Mouse (Mus musculus): Measurements from ENCODE around the gene Dcaf1. TPM values are rescaled to one million over a fixed set of nuclear protein-coding genes. Genes with fewer than 3 reads are reported as not detected.
A peak's percentile ranks its signal among the peaks of the same experiment; 100 is the strongest.

The Dcaf1 gene
- polyA plus RNA-seq, 1 experiment from 2014 or later, result 19.7 TPM

DNA sequence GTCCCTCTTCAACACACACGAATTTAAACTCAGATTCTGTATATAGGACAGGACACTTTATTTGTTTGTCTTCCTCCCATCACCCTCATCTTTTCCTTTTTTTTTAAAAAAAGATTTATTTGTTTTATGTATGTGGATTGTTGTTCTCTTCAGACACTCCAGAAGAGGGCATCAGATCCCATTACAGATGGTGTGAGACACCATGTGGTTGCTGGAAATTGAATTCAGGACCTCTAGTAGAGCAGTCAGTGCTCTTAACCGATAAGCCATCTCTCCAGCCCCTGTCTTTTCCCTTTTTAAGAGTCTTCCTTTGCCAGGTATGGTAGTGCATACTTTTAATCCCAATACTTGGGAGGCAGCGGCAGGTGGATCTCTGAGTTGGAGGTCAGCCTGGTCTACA, 35.0 kb downstream of the Dcaf1 start:
- no peaks in the 10 kb centered on the region for H3K27me3 ChIP-seq (ENCODE audit: control insufficient read depth, insufficient read depth, low read length)
- 82% methylated on average over 3 of the region's 3 CpGs for WGBS
- H3K4me3 ChIP-seq (replicated peaks; ENCODE audit: low read length), result no peak overlapping the region
- no peaks in the 10 kb centered on the region for H3K9me3 ChIP-seq (replicated peaks; ENCODE audit: control insufficient read depth, low read length)
- no peaks in the 10 kb centered on the region for H3K4me1 ChIP-seq (ENCODE audit: control insufficient read depth, insufficient read depth, low read length)
- no peak overlapping the region for H3K4me2 ChIP-seq (ENCODE audit: low read depth, low read length)
- H3K9ac ChIP-seq (ENCODE audit: low read length), result no peak overlapping the region
- no peak for ATAC-seq (ENCODE audit: insufficient read depth, low FRiP score)
- no peak overlapping the region for H3K27ac ChIP-seq (ENCODE audit: low read length)
- peaks cover 38% of the 10 kb centered on the region for H3K36me3 ChIP-seq (ENCODE audit: control insufficient read depth, insufficient read depth, low read length)

DNA sequence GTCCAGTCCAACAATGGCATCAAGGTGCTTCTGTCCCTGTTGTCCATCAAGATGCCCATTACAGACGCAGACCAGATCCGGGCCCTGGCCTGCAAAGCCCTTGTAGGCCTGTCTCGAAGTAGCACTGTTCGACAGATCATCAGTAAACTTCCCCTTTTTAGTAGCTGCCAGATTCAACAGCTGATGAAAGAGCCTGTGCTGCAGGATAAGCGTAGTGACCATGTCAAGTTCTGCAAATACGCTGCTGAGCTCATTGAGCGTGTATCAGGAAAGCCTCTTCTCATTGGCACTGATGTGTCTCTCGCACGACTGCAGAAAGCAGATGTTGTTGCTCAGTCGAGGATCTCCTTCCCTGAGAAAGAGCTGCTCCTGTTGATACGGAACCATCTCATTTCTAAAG, 36.4 kb downstream of the Dcaf1 start:
- Histone ChIP-seq H3K4me1 (ENCODE audit: control insufficient read depth, insufficient read depth, low read length) (no peaks in the 10 kb centered on the region), H3K9ac (ENCODE audit: low read length) (no peak overlapping the region), H3K27me3 (ENCODE audit: control insufficient read depth, insufficient read depth, low read length) (no peaks in the 10 kb centered on the region), H3K36me3 (ENCODE audit: control insufficient read depth, insufficient read depth, low read length) (peaks cover 36% of the 10 kb centered on the region), H3K27ac (ENCODE audit: low read length) (no peak overlapping the region), H3K4me3 (replicated peaks; ENCODE audit: low read length) (no peak overlapping the region), H3K4me2 (ENCODE audit: low read depth, low read length) (no peak overlapping the region), H3K9me3 (replicated peaks; ENCODE audit: control insufficient read depth, low read length) (no peaks in the 10 kb centered on the region)
- 87% methylated on average over 11 of the region's 11 CpGs for WGBS
- ATAC-seq (ENCODE audit: insufficient read depth, low FRiP score), result no peak

DNA sequence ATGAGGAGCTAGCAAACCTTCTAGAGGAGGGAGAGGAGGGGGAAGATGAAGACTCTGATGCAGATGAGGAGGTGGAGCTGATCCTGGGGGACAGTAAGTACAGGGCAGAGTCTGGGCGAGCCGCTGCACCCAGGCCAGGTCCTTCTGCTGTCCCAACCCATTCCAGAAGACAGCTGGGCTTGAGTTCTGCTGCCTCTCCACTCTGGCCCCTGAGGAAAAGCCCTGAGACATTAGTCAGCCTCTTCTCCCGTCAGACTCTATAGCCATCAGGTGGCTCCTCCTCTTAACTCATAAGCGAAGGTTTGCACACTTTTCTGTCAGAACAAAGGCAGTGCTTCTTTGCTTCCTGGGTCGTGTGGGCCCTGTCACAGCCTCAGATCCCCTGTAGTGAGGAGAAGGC, 52.5 kb downstream of the Dcaf1 start:
- WGBS, result 78% methylated on average over 5 of the region's 5 CpGs
- peaks cover 21% of the 10 kb centered on the region; the same call in 1 of the 2 replicates for H3K36me3 ChIP-seq (ENCODE audit: control insufficient read depth, insufficient read depth, low read length)

DNA sequence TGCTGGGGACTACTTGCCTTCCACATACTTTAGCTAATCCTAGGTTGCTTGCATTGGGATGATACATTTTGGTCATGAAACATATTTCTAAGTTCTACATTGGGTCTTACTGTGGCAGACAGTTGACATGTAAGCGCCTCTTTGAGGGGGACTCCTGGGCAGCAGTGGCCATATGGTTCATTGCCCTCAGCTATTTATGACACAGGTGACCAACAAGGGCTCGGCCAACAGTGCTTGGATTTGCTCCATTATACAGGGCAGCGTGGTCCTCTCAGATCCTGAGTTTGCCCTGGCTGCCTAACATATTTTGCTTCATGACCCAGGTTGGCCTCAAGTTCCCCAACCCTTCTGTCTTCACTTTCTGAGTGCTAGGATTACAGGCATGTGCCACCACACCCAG, 55.0 kb downstream of the Dcaf1 start:
- H3K9ac ChIP-seq (ENCODE audit: low read length), result no peak overlapping the region
- H3K27ac ChIP-seq (ENCODE audit: low read length), result no peak overlapping the region
- ATAC-seq (ENCODE audit: insufficient read depth, low FRiP score), result no peak
- WGBS, result 88% methylated on average over 3 of the region's 3 CpGs
- H3K4me1 ChIP-seq (ENCODE audit: control insufficient read depth, insufficient read depth, low read length), result peaks cover 3% of the 10 kb centered on the region; the same call in 1 of the 2 replicates
- H3K4me2 ChIP-seq (ENCODE audit: low read depth, low read length), result no peak overlapping the region
- H3K27me3 ChIP-seq (ENCODE audit: control insufficient read depth, insufficient read depth, low read length), result no peaks in the 10 kb centered on the region
- no peaks in the 10 kb centered on the region for H3K9me3 ChIP-seq (replicated peaks; ENCODE audit: control insufficient read depth, low read length)
- no peak overlapping the region for H3K4me3 ChIP-seq (replicated peaks; ENCODE audit: low read length)
- peaks cover 21% of the 10 kb centered on the region; the same call in 1 of the 2 replicates for H3K36me3 ChIP-seq (ENCODE audit: control insufficient read depth, insufficient read depth, low read length)

More for the DNA sequence above, 52.5 kb downstream of the Dcaf1 start:
- no peak overlapping the region for H3K4me3 ChIP-seq (replicated peaks; ENCODE audit: low read length)
- no peaks in the 10 kb centered on the region for H3K27me3 ChIP-seq (ENCODE audit: control insufficient read depth, insufficient read depth, low read length)
- H3K27ac ChIP-seq (ENCODE audit: low read length), result no peak overlapping the region
- no peak overlapping the region for H3K9ac ChIP-seq (ENCODE audit: low read length)
- no peaks in the 10 kb centered on the region for H3K9me3 ChIP-seq (replicated peaks; ENCODE audit: control insufficient read depth, low read length)
- no peaks in the 10 kb centered on the region for H3K4me1 ChIP-seq (ENCODE audit: control insufficient read depth, insufficient read depth, low read length)
- no peak for ATAC-seq (ENCODE audit: insufficient read depth, low FRiP score)
- no peak overlapping the region for H3K4me2 ChIP-seq (ENCODE audit: low read depth, low read length)

DNA sequence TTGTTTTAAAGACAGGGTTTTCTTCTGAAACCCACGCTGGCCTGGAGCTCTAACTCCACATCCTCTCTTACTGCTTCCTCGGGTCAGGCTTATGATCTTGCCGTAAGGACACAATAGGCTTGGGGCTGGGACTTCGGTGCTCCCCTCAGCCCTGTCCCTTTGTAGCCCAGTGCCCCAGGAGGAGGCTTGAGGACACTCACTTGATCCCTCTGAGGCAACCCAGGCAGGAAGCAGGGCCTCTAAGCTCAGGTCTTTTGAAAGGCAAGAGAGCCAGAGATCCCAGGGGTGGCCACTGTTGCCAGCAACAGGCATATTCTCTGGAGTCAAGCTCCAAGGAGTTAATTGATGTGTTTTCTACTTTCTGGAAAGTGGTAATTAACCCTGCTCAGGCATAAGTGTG, 57.8 kb downstream of the Dcaf1 start:
- Histone ChIP-seq H3K4me1 (ENCODE audit: control insufficient read depth, insufficient read depth, low read length) (peaks cover 21% of the 10 kb centered on the region), H3K9ac (ENCODE audit: low read length) (no peak overlapping the region), H3K9me3 (replicated peaks; ENCODE audit: control insufficient read depth, low read length) (no peaks in the 10 kb centered on the region), H3K27ac (ENCODE audit: low read length) (no peak overlapping the region), H3K36me3 (ENCODE audit: control insufficient read depth, insufficient read depth, low read length) (peaks cover 19% of the 10 kb centered on the region), H3K27me3 (ENCODE audit: control insufficient read depth, insufficient read depth, low read length) (no peaks in the 10 kb centered on the region), H3K4me3 (replicated peaks; ENCODE audit: low read length) (no peak overlapping the region), H3K4me2 (ENCODE audit: low read depth, low read length) (no peak overlapping the region)
- ATAC-seq (ENCODE audit: insufficient read depth, low FRiP score), result no peak
- 71% methylated on average over 4 of the region's 4 CpGs for WGBS

DNA sequence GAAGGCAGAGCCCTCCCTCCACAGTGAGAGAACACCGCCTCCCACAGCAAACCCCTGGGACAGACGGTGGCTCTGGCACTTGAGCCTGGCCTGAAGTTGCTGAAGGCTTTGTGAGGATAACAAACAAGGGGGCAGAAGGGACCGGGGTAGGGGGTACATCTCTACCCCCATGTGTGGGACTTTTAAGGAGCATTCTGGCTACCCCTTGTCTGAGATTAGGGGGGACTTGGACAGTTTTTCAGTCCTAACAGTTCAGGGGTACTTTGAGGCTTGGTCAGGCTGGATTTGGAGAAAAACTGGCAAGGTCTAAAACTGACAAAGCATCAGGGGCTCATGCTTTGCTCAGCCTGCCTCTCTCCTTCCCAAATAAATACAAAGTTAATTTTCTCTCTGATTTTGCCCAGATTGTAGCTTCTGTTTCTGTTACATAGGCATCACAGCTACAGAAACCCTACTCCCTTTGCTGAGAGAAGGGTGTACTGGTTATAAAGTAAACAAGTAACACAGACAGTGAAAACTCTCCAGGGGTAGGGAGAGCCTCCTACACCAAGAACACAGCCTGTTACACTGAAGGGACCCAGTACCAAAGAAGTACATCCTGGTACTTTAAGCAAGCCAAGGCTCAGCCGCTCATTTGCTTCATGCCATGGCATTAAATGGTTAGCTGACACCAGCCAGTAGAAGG, 59.5 kb downstream of the Dcaf1 start:
- no peak overlapping the region for H3K27ac ChIP-seq (ENCODE audit: low read length)
- H3K27me3 ChIP-seq (ENCODE audit: control insufficient read depth, insufficient read depth, low read length), result no peaks in the 10 kb centered on the region
- no peak for ATAC-seq (ENCODE audit: insufficient read depth, low FRiP score)
- WGBS, result 59% methylated on average over 4 of the region's 4 CpGs
- H3K4me1 ChIP-seq (ENCODE audit: control insufficient read depth, insufficient read depth, low read length), result peaks cover 37% of the 10 kb centered on the region
- H3K4me2 ChIP-seq (ENCODE audit: low read depth, low read length), result no peak overlapping the region
- no peak overlapping the region for H3K4me3 ChIP-seq (replicated peaks; ENCODE audit: low read length)
- H3K36me3 ChIP-seq (ENCODE audit: control insufficient read depth, insufficient read depth, low read length), result peaks cover 12% of the 10 kb centered on the region
- H3K9ac ChIP-seq (ENCODE audit: low read length), result no peak overlapping the region
- H3K9me3 ChIP-seq (replicated peaks; ENCODE audit: control insufficient read depth, low read length), result no peaks in the 10 kb centered on the region

DNA sequence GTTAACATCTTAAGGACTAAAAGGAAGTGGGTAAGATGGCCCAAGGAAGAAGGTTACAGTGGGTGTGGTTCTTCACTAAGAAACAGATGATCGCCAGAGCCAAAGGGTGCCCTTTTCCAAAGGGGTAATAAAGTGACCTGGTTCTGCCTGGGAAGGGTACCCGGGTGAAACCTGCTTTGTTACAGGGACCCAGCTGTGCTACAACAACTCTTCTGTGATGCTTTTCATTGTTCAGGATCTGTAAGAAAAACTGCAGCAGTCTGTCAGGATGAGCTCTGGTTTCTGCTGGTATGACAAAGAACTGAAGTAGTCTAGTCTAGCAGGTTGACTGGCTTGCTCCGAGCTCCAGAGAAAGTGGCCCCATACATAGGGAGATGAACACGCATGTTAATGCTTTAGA, 60.5 kb downstream of the Dcaf1 start:
- Histone ChIP-seq H3K4me3 (replicated peaks; ENCODE audit: low read length) (no peak overlapping the region), H3K27ac (ENCODE audit: low read length) (no peak overlapping the region), H3K9me3 (replicated peaks; ENCODE audit: control insufficient read depth, low read length) (no peaks in the 10 kb centered on the region), H3K4me2 (ENCODE audit: low read depth, low read length) (no peak overlapping the region), H3K27me3 (ENCODE audit: control insufficient read depth, insufficient read depth, low read length) (no peaks in the 10 kb centered on the region), H3K9ac (ENCODE audit: low read length) (no peak overlapping the region), H3K4me1 (ENCODE audit: control insufficient read depth, insufficient read depth, low read length) (peaks cover 37% of the 10 kb centered on the region), H3K36me3 (ENCODE audit: control insufficient read depth, insufficient read depth, low read length) (peaks cover 8% of the 10 kb centered on the region)
- no peak for ATAC-seq (ENCODE audit: insufficient read depth, low FRiP score)
- 80% methylated on average over 4 of the region's 4 CpGs for WGBS

DNA sequence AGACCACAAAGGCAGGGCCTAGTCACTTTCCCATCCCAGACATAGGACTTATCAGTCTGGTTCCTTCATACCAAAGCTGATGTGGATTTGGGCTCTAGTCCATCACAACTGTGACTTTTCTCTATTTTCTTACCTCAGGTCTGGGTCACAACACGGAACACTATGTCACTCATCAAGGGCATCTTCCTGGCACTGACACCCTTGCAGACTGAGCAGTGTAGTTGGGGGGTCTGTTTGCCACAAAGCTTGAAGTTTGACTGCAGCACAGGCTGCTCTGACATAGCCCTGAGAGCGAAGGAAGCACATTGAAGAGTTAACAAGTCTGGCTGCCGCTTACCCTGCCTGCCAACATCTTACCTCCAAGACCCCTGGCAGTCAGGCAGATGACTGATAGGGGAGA, 61.4 kb downstream of the Dcaf1 start:
- Histone ChIP-seq H3K27me3 (ENCODE audit: control insufficient read depth, insufficient read depth, low read length) (no peaks in the 10 kb centered on the region), H3K4me1 (ENCODE audit: control insufficient read depth, insufficient read depth, low read length) (peaks cover 44% of the 10 kb centered on the region), H3K9me3 (replicated peaks; ENCODE audit: control insufficient read depth, low read length) (no peaks in the 10 kb centered on the region), H3K4me2 (ENCODE audit: low read depth, low read length) (no peak overlapping the region), H3K36me3 (ENCODE audit: control insufficient read depth, insufficient read depth, low read length) (peaks cover 8% of the 10 kb centered on the region), H3K27ac (ENCODE audit: low read length) (no peak overlapping the region), H3K9ac (ENCODE audit: low read length) (peak overlapping the region; percentile 35; the same call in 1 of the 2 replicates), H3K4me3 (replicated peaks; ENCODE audit: low read length) (no peak overlapping the region)
- WGBS, result 73% methylated on average over 3 of the region's 3 CpGs
- ATAC-seq (ENCODE audit: insufficient read depth, low FRiP score), result no peak

DNA sequence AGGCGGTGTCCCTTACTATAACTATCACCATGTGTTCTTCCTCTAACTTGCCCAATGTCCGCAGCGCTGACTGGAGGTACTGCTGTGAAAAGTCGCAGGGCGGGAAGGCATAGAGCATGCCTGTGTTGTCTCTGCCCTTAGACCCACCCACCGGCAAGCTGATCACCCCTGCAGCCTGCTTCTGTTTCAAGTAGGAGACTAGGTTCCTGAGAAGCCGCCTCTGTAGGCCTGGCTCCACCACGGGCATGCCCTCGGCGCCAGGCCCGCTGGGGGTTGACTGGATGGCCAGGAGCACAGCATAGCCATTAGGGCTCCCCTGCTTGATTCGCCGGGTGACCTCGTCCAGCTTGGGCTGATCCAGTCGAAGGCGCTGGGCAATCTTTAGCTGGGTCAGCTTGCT, 62.6 kb downstream of the Dcaf1 start:
- H3K4me1 ChIP-seq (ENCODE audit: control insufficient read depth, insufficient read depth, low read length), result peaks cover 44% of the 10 kb centered on the region
- peak overlapping the region; percentile 98 for H3K9ac ChIP-seq (ENCODE audit: low read length)
- no peaks in the 10 kb centered on the region for H3K27me3 ChIP-seq (ENCODE audit: control insufficient read depth, insufficient read depth, low read length)
- peak overlapping the region; percentile 98 for H3K4me2 ChIP-seq (ENCODE audit: low read depth, low read length)
- no peak overlapping the region for H3K27ac ChIP-seq (ENCODE audit: low read length)
- no peaks in the 10 kb centered on the region for H3K9me3 ChIP-seq (replicated peaks; ENCODE audit: control insufficient read depth, low read length)
- H3K36me3 ChIP-seq (ENCODE audit: control insufficient read depth, insufficient read depth, low read length), result peaks cover 4% of the 10 kb centered on the region; the same call in 1 of the 2 replicates
- no peak for ATAC-seq (ENCODE audit: insufficient read depth, low FRiP score)
- WGBS, result 25% methylated on average over 16 of the region's 16 CpGs
- H3K4me3 ChIP-seq (replicated peaks; ENCODE audit: low read length), result peak overlapping the region; percentile 74
